Mouse (Mus musculus): Measurements from ENCODE around the gene Zer1. TPM values are rescaled to one million over a fixed set of nuclear protein-coding genes. Genes with fewer than 3 reads are reported as not detected.

The Zer1 gene
- polyA plus RNA-seq, 1 experiment from 2014 or later, result 17.7 TPM

- WGBS, result 77% methylated on average over 4 of the region's 4 CpGs
- Histone ChIP-seq H3K4me3 (no peak overlapping the region), H3K36me3 (replicated peaks) (no peaks in the 10 kb centered on the region), H3K9me3 (no peaks in the 10 kb centered on the region), H3K9ac (no peak overlapping the region; the same call in 1 of the 2 replicates), H3K4me2 (no peak overlapping the region), H3K27ac (peak overlapping the region; percentile 49; the same call in 1 of the 2 replicates), H3K27me3 (replicated peaks) (no peaks in the 10 kb centered on the region), H3K4me1 (peaks cover 43% of the 10 kb centered on the region)
- no peak for ATAC-seq (replicated peaks)
Observed at GRCm38 (mm10) chr2:30120269-30120668, 4.1 kb downstream of the Zer1 start.

GRCm38 (mm10) chr2:30119641-30120051 lies 4.7 kb downstream of the Zer1 start:
- Histone ChIP-seq H3K36me3 (replicated peaks) (no peaks in the 10 kb centered on the region), H3K4me1 (peaks cover 37% of the 10 kb centered on the region), H3K9me3 (no peaks in the 10 kb centered on the region), H3K27ac (peak overlapping the region; percentile 52), H3K4me2 (peak overlapping the region; percentile 5; the same call in 1 of the 2 replicates), H3K4me3 (no peak overlapping the region), H3K27me3 (replicated peaks) (no peaks in the 10 kb centered on the region), H3K9ac (no peak overlapping the region; the same call in 1 of the 2 replicates)
- no peak for ATAC-seq (replicated peaks)
- WGBS, result 10% methylated on average over 6 of the region's 6 CpGs

GRCm38 (mm10) chr2:30112564-30112963 lies 11.8 kb downstream of the Zer1 start:
- H3K27ac ChIP-seq, result no peak overlapping the region
- no peaks in the 10 kb centered on the region for H3K9me3 ChIP-seq
- ATAC-seq (replicated peaks), result no peak
- no peaks in the 10 kb centered on the region for H3K27me3 ChIP-seq (replicated peaks)
- no peak overlapping the region for H3K4me3 ChIP-seq
- peaks cover 45% of the 10 kb centered on the region for H3K36me3 ChIP-seq (replicated peaks)
- H3K9ac ChIP-seq, result no peak overlapping the region
- WGBS, result 87% methylated on average over 5 of the region's 5 CpGs
- no peak overlapping the region for H3K4me2 ChIP-seq
- no peaks in the 10 kb centered on the region for H3K4me1 ChIP-seq

- H3K36me3 ChIP-seq (replicated peaks), result peaks cover 55% of the 10 kb centered on the region
- no peak overlapping the region for H3K4me2 ChIP-seq
- no peak overlapping the region for H3K4me3 ChIP-seq
- no peaks in the 10 kb centered on the region for H3K27me3 ChIP-seq (replicated peaks)
- H3K9ac ChIP-seq, result no peak overlapping the region
- H3K4me1 ChIP-seq, result no peaks in the 10 kb centered on the region
- no peak for ATAC-seq (replicated peaks)
- WGBS, result 90% methylated on average over 2 of the region's 2 CpGs
- H3K9me3 ChIP-seq, result no peaks in the 10 kb centered on the region
- no peak overlapping the region for H3K27ac ChIP-seq
Observed at GRCm38 (mm10) chr2:30111500-30111899, 12.9 kb downstream of the Zer1 start.

- Histone ChIP-seq H3K4me1 (no peaks in the 10 kb centered on the region), H3K4me2 (no peak overlapping the region), H3K36me3 (replicated peaks) (peaks cover 81% of the 10 kb centered on the region), H3K27me3 (replicated peaks) (no peaks in the 10 kb centered on the region), H3K4me3 (no peak overlapping the region), H3K9ac (no peak overlapping the region), H3K9me3 (no peaks in the 10 kb centered on the region), H3K27ac (no peak overlapping the region)
- 93% methylated on average over 4 of the region's 4 CpGs for WGBS
- ATAC-seq (replicated peaks), result no peak
Observed at GRCm38 (mm10) chr2:30108260-30108659, 16.1 kb downstream of the Zer1 start.

- WGBS, result 92% methylated on average over 5 of the region's 5 CpGs
- no peak for ATAC-seq (replicated peaks)
- Histone ChIP-seq H3K27me3 (replicated peaks) (no peaks in the 10 kb centered on the region), H3K9ac (no peak overlapping the region), H3K9me3 (no peaks in the 10 kb centered on the region), H3K36me3 (replicated peaks) (peaks cover 85% of the 10 kb centered on the region), H3K4me2 (no peak overlapping the region), H3K4me3 (no peak overlapping the region), H3K4me1 (no peaks in the 10 kb centered on the region), H3K27ac (no peak overlapping the region)
Observed at GRCm38 (mm10) chr2:30107646-30108045, 16.7 kb downstream of the Zer1 start.

GRCm38 (mm10) chr2:30106364-30106763 lies 18.0 kb downstream of the Zer1 start:
- Histone ChIP-seq H3K27ac (no peak overlapping the region), H3K36me3 (replicated peaks) (peaks cover 84% of the 10 kb centered on the region), H3K4me1 (no peaks in the 10 kb centered on the region), H3K9me3 (no peaks in the 10 kb centered on the region), H3K27me3 (replicated peaks) (no peaks in the 10 kb centered on the region), H3K4me3 (no peak overlapping the region), H3K4me2 (no peak overlapping the region), H3K9ac (no peak overlapping the region)
- no peak for ATAC-seq (replicated peaks)

- Histone ChIP-seq H3K36me3 (replicated peaks) (peaks cover 57% of the 10 kb centered on the region), H3K27ac (no peak overlapping the region), H3K4me1 (no peaks in the 10 kb centered on the region), H3K4me3 (no peak overlapping the region), H3K4me2 (no peak overlapping the region), H3K27me3 (replicated peaks) (no peaks in the 10 kb centered on the region), H3K9me3 (no peaks in the 10 kb centered on the region), H3K9ac (no peak overlapping the region)
- no peak for ATAC-seq (replicated peaks)
- WGBS, result 72% methylated on average over 4 of the region's 4 CpGs
Observed at GRCm38 (mm10) chr2:30100214-30100613, 24.2 kb downstream of the Zer1 start.

GRCm38 (mm10) chr2:30095882-30096527 lies 28.4 kb downstream of the Zer1 start:
- WGBS, result 86% methylated on average over 2 of the region's 2 CpGs
- Histone ChIP-seq H3K27ac (no peak overlapping the region), H3K4me3 (no peak overlapping the region), H3K27me3 (replicated peaks) (no peaks in the 10 kb centered on the region), H3K36me3 (replicated peaks) (peaks cover 22% of the 10 kb centered on the region), H3K9ac (no peak overlapping the region), H3K9me3 (no peaks in the 10 kb centered on the region), H3K4me1 (peaks cover 20% of the 10 kb centered on the region), H3K4me2 (no peak overlapping the region)
- no peak for ATAC-seq (replicated peaks)

GRCm38 (mm10) chr2:30094208-30094588 lies 30.2 kb downstream of the Zer1 start:
- peak overlapping the region; percentile 60 for H3K4me3 ChIP-seq
- peak overlapping the region; percentile 55 for H3K9ac ChIP-seq
- no peaks in the 10 kb centered on the region for H3K27me3 ChIP-seq (replicated peaks)
- peaks cover 20% of the 10 kb centered on the region for H3K4me1 ChIP-seq
- no peaks in the 10 kb centered on the region for H3K9me3 ChIP-seq
- 0 out of 2 replicates have a peak overlapping the region, but pooled peaks have one; percentile 14 for H3K27ac ChIP-seq
- ATAC-seq (replicated peaks), result peak; percentile 24
- peaks cover 10% of the 10 kb centered on the region; the same call in 1 of the 2 replicates for H3K36me3 ChIP-seq (replicated peaks)
- 2% methylated on average over 13 of the region's 13 CpGs for WGBS
- H3K4me2 ChIP-seq, result peak overlapping the region; percentile 85

- peak within 1 kb of the TSS; percentile 60 for H3K4me3 ChIP-seq
- H3K4me1 ChIP-seq, result peaks cover 20% of the 10 kb centered on the region
- peaks cover 5% of the 10 kb centered on the region; the same call in 1 of the 2 replicates for H3K36me3 ChIP-seq (replicated peaks)
- no peaks in the 10 kb centered on the region for H3K27me3 ChIP-seq (replicated peaks)
- peak within 1 kb of the TSS; percentile 55 for H3K9ac ChIP-seq
- under 1% methylated on average over 51 of the region's 51 CpGs for WGBS
- peak; percentile 95 for ATAC-seq (replicated peaks)
- peak within 1 kb of the TSS; percentile 60; the same call in 1 of the 2 replicates for H3K27ac ChIP-seq
- H3K4me2 ChIP-seq, result peak within 1 kb of the TSS; percentile 85
- H3K9me3 ChIP-seq, result no peaks in the 10 kb centered on the region
Observed at GRCm38 (mm10) chr2:30093471-30094207, 30.7 kb downstream of the Zer1 start, which contains the start of gene Zdhhc12. Gene Zdhhc12 (minus strand): TSS chr2:30093648.

GRCm38 (mm10) chr2:30092280-30092918 lies 32.0 kb downstream of the Zer1 start:
- H3K9ac ChIP-seq, result no peak overlapping the region
- H3K4me3 ChIP-seq, result 0 out of 2 replicates have a peak overlapping the region, but pooled peaks have one; percentile 60

More at GRCm38 (mm10) chr2:30092280-30092918, 32.0 kb downstream of the Zer1 start:
- Histone ChIP-seq H3K9me3 (no peaks in the 10 kb centered on the region), H3K27me3 (replicated peaks) (no peaks in the 10 kb centered on the region), H3K4me1 (peaks cover 20% of the 10 kb centered on the region), H3K27ac (no peak overlapping the region), H3K4me2 (peak overlapping the region; percentile 85), H3K36me3 (replicated peaks) (0 out of 2 replicates have a peak, but pooled peaks cover 4% of the 10 kb centered on the region)
- no peak for ATAC-seq (replicated peaks)
- WGBS, result 53% methylated on average over 6 of the region's 6 CpGs

Data from midbrain, embryonic 15.5 days (tissue).